Comparison of ENCODE assay signal across 19 mouse cellular contexts in genomic region chr4:41086947-41087346, GRCm38 (mm10). TPM values are rescaled to one million over a fixed set of nuclear protein-coding genes. Genes with fewer than 3 reads are reported as not detected.
DNase-seq lines count a peak whose midpoint lies in the region; ATAC-seq and TF ChIP-seq lines count a peak whose summit lies in the region.
"Had no signal": no experiment of that assay in that cellular context is flagged by ENCODE, and none has a peak within 500 bp of the region (broad histone marks: within the 10 kb centered on the region; RNA-seq: fewer than 3 reads in every experiment).

No protein-coding gene starts in this region.

- TF ChIP-seq CTCF in stomach, postnatal 0 days (IDR thresholded peaks at IDR 0.05; ENCODE audit: low read depth): no peak

- WGBS in heart, embryonic 11.5 days (ENCODE audit: insufficient replicate concordance): 72% methylated on average over 9 of the region's 9 CpGs
- 77% methylated on average over 9 of the region's 9 CpGs for WGBS in stomach, embryonic 14.5 days
- WGBS in stomach, postnatal 0 days: 71% methylated on average over 9 of the region's 9 CpGs
- 38% methylated on average over 9 of the region's 9 CpGs for WGBS in liver, embryonic 13.5 days (ENCODE audit: insufficient replicate concordance)

- ATAC-seq in heart, embryonic 11.5 days (replicated peaks; ENCODE audit: insufficient number of reproducible peaks, low FRiP score, low TSS enrichment): peak; percentile 62
- peak; percentile 57; the same call in 1 of the 2 replicates for ATAC-seq in stomach, embryonic 14.5 days (ENCODE audit: insufficient number of reproducible peaks, insufficient read depth, low FRiP score, low read depth)
- ATAC-seq in stomach, postnatal 0 days (ENCODE audit: low FRiP score, low TSS enrichment): no peak; the same call in 1 of the 2 replicates
- ATAC-seq in liver, embryonic 13.5 days (ENCODE audit: low read depth): peak; percentile 76
- ATAC-seq in inflammation-experienced regulatory T-cells, adult 6 months: no peak

- no peak for TF ChIP-seq EP300 in stomach, postnatal 0 days (optimal IDR thresholded peaks at IDR 0.05)

- DNase-seq in heart, postnatal 4 days: no peak
- DNase-seq in stomach, postnatal 0 days (ENCODE audit: low spot score): no peak
- peak; percentile 50 for DNase-seq in liver, embryonic 13.5 days
- DNase-seq in cerebellum, postnatal 10 days: no peak
- no peak for DNase-seq in frontal cortex, adult 2 months (ENCODE audit: extremely low spot score in 1 of 2, low spot score in 1 of 2)
- DNase-seq: adrenal gland, postnatal 10 days; cerebellum, adult 9-11 months; gastrocnemius, postnatal 14 days; right cerebral cortex, postnatal 4 days; thymus, postnatal 25 days had no signal

- no peaks in the 10 kb centered on the region for H3K4me1 ChIP-seq in heart, embryonic 11.5 days (ENCODE audit: control insufficient read depth, insufficient read depth, low read length)
- no peaks in the 10 kb centered on the region for H3K4me1 ChIP-seq in stomach, embryonic 14.5 days (ENCODE audit: control insufficient read depth, insufficient read depth, low read length)
- no peaks in the 10 kb centered on the region for H3K4me1 ChIP-seq in stomach, postnatal 0 days (replicated peaks; ENCODE audit: control insufficient read depth, insufficient read depth)
- peaks cover 94% of the 10 kb centered on the region for H3K4me1 ChIP-seq in liver, embryonic 13.5 days (replicated peaks)
- H3K4me1 ChIP-seq: lung, embryonic 15.5 days; neural tube, embryonic 15.5 days had no signal

- H3K4me3 ChIP-seq in heart, embryonic 11.5 days (ENCODE audit: low read depth, low read length): no peak overlapping the region
- no peak overlapping the region for H3K4me3 ChIP-seq in stomach, embryonic 14.5 days (ENCODE audit: low read depth, low read length)
- no peak overlapping the region for H3K4me3 ChIP-seq in stomach, postnatal 0 days (ENCODE audit: low read depth, low read length)
- H3K4me3 ChIP-seq in liver, embryonic 13.5 days (replicated peaks): peak overlapping the region; percentile 21
- H3K4me3 ChIP-seq: embryonic facial prominence, embryonic 10.5 days; limb, embryonic 10.5 days; lung, embryonic 15.5 days; neural tube, embryonic 15.5 days had no signal

- no peak overlapping the region for H3K9ac ChIP-seq in heart, embryonic 11.5 days (ENCODE audit: low read depth, low read length)
- H3K9ac ChIP-seq in stomach, embryonic 14.5 days (replicated peaks; ENCODE audit: low read depth, low read length): no peak overlapping the region
- H3K9ac ChIP-seq in stomach, postnatal 0 days (ENCODE audit: low read length): no peak overlapping the region
- H3K9ac ChIP-seq in liver, embryonic 13.5 days: peak overlapping the region; percentile 50
- H3K9ac ChIP-seq: lung, embryonic 15.5 days; neural tube, embryonic 15.5 days had no signal

- H3K27ac ChIP-seq in heart, embryonic 11.5 days (ENCODE audit: low read depth, low read length): 0 out of 2 replicates have a peak overlapping the region, but pooled peaks have one; percentile 16
- no peak overlapping the region for H3K27ac ChIP-seq in stomach, embryonic 14.5 days (ENCODE audit: low read length)
- no peak overlapping the region for H3K27ac ChIP-seq in stomach, postnatal 0 days (replicated peaks)
- peak overlapping the region; percentile 98 for H3K27ac ChIP-seq in liver, embryonic 13.5 days
- H3K27ac ChIP-seq: embryonic facial prominence, embryonic 10.5 days; limb, embryonic 10.5 days; lung, embryonic 15.5 days; neural tube, embryonic 15.5 days had no signal

- H3K4me2 ChIP-seq in heart, embryonic 11.5 days: peak overlapping the region; percentile 25; the same call in 1 of the 2 replicates
- H3K4me2 ChIP-seq in stomach, embryonic 14.5 days (replicated peaks; ENCODE audit: low read depth, low read length): no peak overlapping the region
- H3K4me2 ChIP-seq in stomach, postnatal 0 days (replicated peaks; ENCODE audit: low read depth): no peak overlapping the region
- H3K4me2 ChIP-seq in liver, embryonic 13.5 days: peak overlapping the region; percentile 64
- H3K4me2 ChIP-seq: lung, embryonic 15.5 days; neural tube, embryonic 15.5 days had no signal

- no peaks in the 10 kb centered on the region for H3K36me3 ChIP-seq in heart, embryonic 11.5 days (ENCODE audit: control insufficient read depth, insufficient read depth, low read length)
- H3K36me3 ChIP-seq in stomach, embryonic 14.5 days (ENCODE audit: control insufficient read depth, insufficient read depth, low read length): no peaks in the 10 kb centered on the region
- H3K36me3 ChIP-seq in stomach, postnatal 0 days (ENCODE audit: control insufficient read depth, insufficient read depth, low read length): no peaks in the 10 kb centered on the region
- no peaks in the 10 kb centered on the region for H3K36me3 ChIP-seq in liver, embryonic 13.5 days
- H3K36me3 ChIP-seq: embryonic facial prominence, embryonic 10.5 days; limb, embryonic 10.5 days; lung, embryonic 15.5 days; neural tube, embryonic 15.5 days had no signal

- H3K27me3 ChIP-seq in heart, embryonic 11.5 days (ENCODE audit: control insufficient read depth, insufficient read depth, low read length): no peaks in the 10 kb centered on the region
- no peaks in the 10 kb centered on the region for H3K27me3 ChIP-seq in stomach, embryonic 14.5 days (ENCODE audit: control insufficient read depth, insufficient read depth, low read length)
- no peaks in the 10 kb centered on the region for H3K27me3 ChIP-seq in stomach, postnatal 0 days (ENCODE audit: control insufficient read depth, insufficient read depth, low read length)
- H3K27me3 ChIP-seq in liver, embryonic 13.5 days: peaks cover 4% of the 10 kb centered on the region
- H3K27me3 ChIP-seq: lung, embryonic 15.5 days; neural tube, embryonic 15.5 days had no signal

- no peaks in the 10 kb centered on the region for H3K9me3 ChIP-seq in heart, embryonic 11.5 days (replicated peaks; ENCODE audit: control insufficient read depth, low read length)
- no peaks in the 10 kb centered on the region for H3K9me3 ChIP-seq in stomach, embryonic 14.5 days (ENCODE audit: control insufficient read depth, low read depth, low read length)
- no peaks in the 10 kb centered on the region for H3K9me3 ChIP-seq in stomach, postnatal 0 days (ENCODE audit: control insufficient read depth, low read length)
- no peaks in the 10 kb centered on the region for H3K9me3 ChIP-seq in liver, embryonic 13.5 days (replicated peaks)
- H3K9me3 ChIP-seq: embryonic facial prominence, embryonic 10.5 days; limb, embryonic 10.5 days; lung, embryonic 15.5 days; neural tube, embryonic 15.5 days had no signal

RNA-seq across cellular contexts. Expression of gene Aqp3, which starts 11.0 kb away (rescaled TPM):
- polyA plus RNA-seq in heart, embryonic 11.5 days (2014; fragmentation: Nextera tagmentation; extraction: Ambion mirVana): 3.7 and 7.3 TPM in 2 replicates
- total RNA-seq in heart, postnatal 4 days (2021): under 1 TPM; 0.14 to 0.19 TPM
- polyA plus RNA-seq in stomach, embryonic 14.5 days (2014; fragmentation: Nextera tagmentation; extraction: Ambion mirVana): 27.3 and 36.0 TPM in 2 replicates
- 202 and 227 TPM in 2 replicates for polyA plus RNA-seq in stomach, postnatal 0 days (2015; fragmentation: Nextera tagmentation; extraction: Ambion mirVana)
- polyA plus RNA-seq in liver, embryonic 13.5 days (2015; fragmentation: Nextera tagmentation; extraction: Ambion mirVana): 13.8 and 14.7 TPM in 2 replicates
- 10 to 100 TPM; 15.2 to 21.2 (median 15.4) TPM for polyA plus RNA-seq in inflammation-experienced regulatory T-cells, adult 6 months (2017; shearing (Covaris generic))
- polyA plus RNA-seq in frontal cortex, adult 2 months (2012; rRNA removed): 0.26 and 1.1 TPM in 2 replicates
- total RNA-seq: gastrocnemius, postnatal 14 days; heart, adult 8-10 months; hematopoietic stem cell, adult 5-6 weeks had no signal
- polyA plus RNA-seq: neural tube, embryonic 15.5 days had no signal

RNA-seq across cellular contexts. Expression of gene Nol6, which starts 37.3 kb away (rescaled TPM):
- polyA plus RNA-seq in heart, embryonic 11.5 days (2014; fragmentation: Nextera tagmentation; extraction: Ambion mirVana): 13.5 and 17.1 TPM in 2 replicates
- 10 to 100 TPM; 22.2 to 24.9 TPM for total RNA-seq in heart, postnatal 4 days (2021)
- 22.5 and 26.1 TPM in 2 replicates for polyA plus RNA-seq in stomach, embryonic 14.5 days (2014; fragmentation: Nextera tagmentation; extraction: Ambion mirVana)
- 9.5 and 10.9 TPM in 2 replicates for polyA plus RNA-seq in stomach, postnatal 0 days (2015; fragmentation: Nextera tagmentation; extraction: Ambion mirVana)
- 11.6 and 15.2 TPM in 2 replicates for polyA plus RNA-seq in liver, embryonic 13.5 days (2015; fragmentation: Nextera tagmentation; extraction: Ambion mirVana)
- 10 to 100 TPM; 14.5 to 20.3 (median 15.7) TPM for polyA plus RNA-seq in inflammation-experienced regulatory T-cells, adult 6 months (2017; shearing (Covaris generic))
- 64.1 and 67.0 TPM in 2 replicates for polyA plus RNA-seq in frontal cortex, adult 2 months (2012; rRNA removed)

RNA-seq across cellular contexts. Expression of gene Aqp7, which starts 39.0 kb away (rescaled TPM):
- polyA plus RNA-seq in heart, embryonic 11.5 days (2014; fragmentation: Nextera tagmentation; extraction: Ambion mirVana): 0.14 and 0.20 TPM in 2 replicates
- total RNA-seq in heart, postnatal 4 days (2021): 10 to 100 TPM; 11.5 to 11.7 TPM
- polyA plus RNA-seq in stomach, embryonic 14.5 days (2014; fragmentation: Nextera tagmentation; extraction: Ambion mirVana): 0.22 and 0.43 TPM in 2 replicates
- 0.39 and 0.47 TPM in 2 replicates for polyA plus RNA-seq in stomach, postnatal 0 days (2015; fragmentation: Nextera tagmentation; extraction: Ambion mirVana)
- 1.2 and 1.4 TPM in 2 replicates for polyA plus RNA-seq in liver, embryonic 13.5 days (2015; fragmentation: Nextera tagmentation; extraction: Ambion mirVana)
- under 1 TPM in 2 of 3 experiments, not detected in 1; 0.31 to 0.46 TPM for polyA plus RNA-seq in inflammation-experienced regulatory T-cells, adult 6 months (2017; shearing (Covaris generic))
- 0.04 TPM in 1 of 2 replicates, not detected in the other for polyA plus RNA-seq in frontal cortex, adult 2 months (2012; rRNA removed)
- total RNA-seq: hematopoietic stem cell, adult 5-6 weeks had no signal
- polyA plus RNA-seq: embryonic facial prominence, embryonic 10.5 days; lung, embryonic 15.5 days; neural tube, embryonic 15.5 days had no signal

RNA-seq across cellular contexts. Expression of gene Ube2r2, which starts 48.6 kb away (rescaled TPM):
- polyA plus RNA-seq in heart, embryonic 11.5 days (2014; fragmentation: Nextera tagmentation; extraction: Ambion mirVana): 75.0 and 75.7 TPM in 2 replicates
- total RNA-seq in heart, postnatal 4 days (2021): 100 to 1,000 TPM; 120 to 121 TPM
- 85.7 and 87.5 TPM in 2 replicates for polyA plus RNA-seq in stomach, embryonic 14.5 days (2014; fragmentation: Nextera tagmentation; extraction: Ambion mirVana)
- polyA plus RNA-seq in stomach, postnatal 0 days (2015; fragmentation: Nextera tagmentation; extraction: Ambion mirVana): 76.3 and 89.0 TPM in 2 replicates
- 38.9 and 39.9 TPM in 2 replicates for polyA plus RNA-seq in liver, embryonic 13.5 days (2015; fragmentation: Nextera tagmentation; extraction: Ambion mirVana)
- 10 to 100 TPM; 23.6 to 28.6 (median 25.6) TPM for polyA plus RNA-seq in inflammation-experienced regulatory T-cells, adult 6 months (2017; shearing (Covaris generic))
- polyA plus RNA-seq in frontal cortex, adult 2 months (2012; rRNA removed): 167 and 168 TPM in 2 replicates

Comparison
In these comparisons a context has a peak if more than half of its experiments do, and no peak if none do; other contexts are left out.
1. ATAC-seq: peak in heart, embryonic 11.5 days (single experiment), stomach, embryonic 14.5 days (single experiment) and liver, embryonic 13.5 days (single experiment); none in stomach, postnatal 0 days (single experiment) and inflammation-experienced regulatory T-cells, adult 6 months (single experiment).
2. H3K27ac ChIP-seq: peak in heart, embryonic 11.5 days (single experiment) and liver, embryonic 13.5 days (single experiment); none in stomach, embryonic 14.5 days (single experiment) and stomach, postnatal 0 days (single experiment).
3. H3K4me2 ChIP-seq: peak in heart, embryonic 11.5 days (single experiment) and liver, embryonic 13.5 days (single experiment); none in stomach, embryonic 14.5 days (single experiment) and stomach, postnatal 0 days (single experiment).